Mouse (Mus musculus) bone marrow macrophage, adult 2 months (primary cell): ENCODE data around the gene Zcchc12.
A peak's percentile ranks its signal among the peaks of the same experiment; 100 is the strongest.

Source experiments
- CTCF ChIP-seq: IDR thresholded peaks from 2 replicates; pipeline ENCODE4 v1.5.1; 2012; ENCODE audit warnings: low read depth, mild to moderate bottlenecking, low read length, moderate library complexity
- POLR2A ChIP-seq: IDR thresholded peaks from 2 replicates; pipeline ENCODE4 v1.6.1; 2012; ENCODE audit warnings: mild to moderate bottlenecking, low read depth, low read length, borderline replicate concordance

GRCm38 (mm10) chrX:36183625-36184024 lies 12.1 kb upstream of the Zcchc12 start:
- TF ChIP-seq CTCF, result 0 out of 2 replicates have a peak, but pooled peaks have one; percentile 24
- no peak for TF ChIP-seq POLR2A
